Mouse (Mus musculus): Measurements from ENCODE around the gene Per3. TPM values are rescaled to one million over a fixed set of nuclear protein-coding genes. Genes with fewer than 3 reads are reported as not detected.

Per3 gene
- polyA plus RNA-seq, 1 experiment from 2014 or later: 6.6 TPM

DNA sequence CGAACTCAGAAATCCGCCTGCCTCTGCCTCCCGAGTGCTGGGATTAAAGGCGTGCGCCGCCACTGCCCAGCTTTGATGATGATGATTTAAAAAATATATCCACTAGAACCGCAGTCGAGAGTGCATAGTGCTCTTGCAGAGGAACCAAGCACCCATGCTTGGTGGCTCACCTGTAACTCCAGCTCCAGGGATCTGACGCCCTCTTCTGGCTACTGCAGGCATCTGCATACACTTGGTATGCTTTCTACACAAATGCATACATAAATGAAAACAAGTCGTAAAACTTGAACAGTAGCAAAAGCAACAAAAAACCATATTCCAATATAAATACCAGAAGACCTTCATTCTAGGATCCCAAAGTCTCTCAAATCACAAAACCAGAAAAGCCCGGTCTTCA is 78.9 kb downstream of the Per3 start:
- no peaks in the 10 kb centered on the region for H3K27me3 ChIP-seq (ENCODE audit: control insufficient read depth, insufficient read depth, low read length)
- H3K9ac ChIP-seq (replicated peaks; ENCODE audit: low read length): no peak overlapping the region
- H3K4me3 ChIP-seq (ENCODE audit: low read depth, low read length): no peak overlapping the region
- H3K27ac ChIP-seq (replicated peaks; ENCODE audit: low read depth, low read length): no peak overlapping the region
- no peak for DNase-seq (ENCODE audit: low spot score)
- 66% methylated on average over 11 of the region's 11 CpGs for WGBS
- no peaks in the 10 kb centered on the region for H3K9me3 ChIP-seq (replicated peaks; ENCODE audit: control insufficient read depth, low read length)
- ATAC-seq (replicated peaks; ENCODE audit: insufficient number of reproducible peaks, low FRiP score, low TSS enrichment, low read depth): no peak
- H3K4me2 ChIP-seq (ENCODE audit: low read depth, low read length): no peak overlapping the region
- H3K36me3 ChIP-seq (replicated peaks; ENCODE audit: control insufficient read depth, insufficient read depth, low read depth, low read length): no peaks in the 10 kb centered on the region
- H3K4me1 ChIP-seq (ENCODE audit: control insufficient read depth, insufficient read depth, low read length): no peaks in the 10 kb centered on the region

- WGBS: 12% methylated on average over 25 of the region's 25 CpGs
- DNase-seq (ENCODE audit: low spot score) (peak; percentile 92), ATAC-seq (replicated peaks; ENCODE audit: insufficient number of reproducible peaks, low FRiP score, low TSS enrichment, low read depth) (peak; percentile 41; the same call in 1 of the 2 replicates)
- no peaks in the 10 kb centered on the region for H3K27me3 ChIP-seq (ENCODE audit: control insufficient read depth, insufficient read depth, low read length)
- H3K4me2 ChIP-seq (ENCODE audit: low read depth, low read length): peak overlapping the region; percentile 13; the same call in 1 of the 2 replicates
- H3K9ac ChIP-seq (replicated peaks; ENCODE audit: low read length): no peak overlapping the region
- no peaks in the 10 kb centered on the region for H3K4me1 ChIP-seq (ENCODE audit: control insufficient read depth, insufficient read depth, low read length)
- no peak overlapping the region for H3K4me3 ChIP-seq (ENCODE audit: low read depth, low read length)
- H3K27ac ChIP-seq (replicated peaks; ENCODE audit: low read depth, low read length): no peak overlapping the region
- no peaks in the 10 kb centered on the region for H3K9me3 ChIP-seq (replicated peaks; ENCODE audit: control insufficient read depth, low read length)
- H3K36me3 ChIP-seq (replicated peaks; ENCODE audit: control insufficient read depth, insufficient read depth, low read depth, low read length): no peaks in the 10 kb centered on the region
These were observed 79.6 kb downstream of the Per3 start for GRCm38 (mm10) chr4:150964635-150965554.

DNA sequence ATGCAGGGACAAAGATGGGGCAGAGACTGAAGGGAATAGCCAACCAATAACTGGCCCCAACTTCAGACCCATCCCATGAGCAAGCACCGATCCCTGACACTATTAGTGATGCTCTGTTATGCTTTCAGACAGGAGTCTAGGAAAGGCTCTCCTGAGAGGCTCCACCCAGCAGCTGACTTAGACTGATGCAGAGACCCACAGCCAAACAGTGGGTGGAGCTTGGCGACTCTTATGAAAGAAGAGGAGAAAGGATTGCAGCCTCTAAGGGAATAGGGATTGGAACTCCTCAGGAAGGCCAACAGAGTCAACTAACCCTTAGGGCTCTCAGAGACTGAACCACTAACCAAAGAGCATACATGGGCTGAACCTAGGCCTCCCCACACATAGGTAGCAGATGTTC is 80.8 kb downstream of the Per3 start:
- H3K36me3 ChIP-seq (replicated peaks; ENCODE audit: control insufficient read depth, insufficient read depth, low read depth, low read length): no peaks in the 10 kb centered on the region
- H3K9me3 ChIP-seq (replicated peaks; ENCODE audit: control insufficient read depth, low read length): no peaks in the 10 kb centered on the region
- no peak overlapping the region for H3K27ac ChIP-seq (replicated peaks; ENCODE audit: low read depth, low read length)
- ATAC-seq (replicated peaks; ENCODE audit: insufficient number of reproducible peaks, low FRiP score, low TSS enrichment, low read depth) (no peak), DNase-seq (ENCODE audit: low spot score) (no peak)
- H3K4me1 ChIP-seq (ENCODE audit: control insufficient read depth, insufficient read depth, low read length): no peaks in the 10 kb centered on the region
- no peaks in the 10 kb centered on the region for H3K27me3 ChIP-seq (ENCODE audit: control insufficient read depth, insufficient read depth, low read length)
- 63% methylated on average over 2 of the region's 2 CpGs for WGBS
- H3K4me2 ChIP-seq (ENCODE audit: low read depth, low read length): no peak overlapping the region
- H3K4me3 ChIP-seq (ENCODE audit: low read depth, low read length): no peak overlapping the region
- H3K9ac ChIP-seq (replicated peaks; ENCODE audit: low read length): no peak overlapping the region

- H3K4me3 ChIP-seq (ENCODE audit: low read depth, low read length): no peak overlapping the region
- H3K27ac ChIP-seq (replicated peaks; ENCODE audit: low read depth, low read length): no peak overlapping the region
- no peaks in the 10 kb centered on the region for H3K27me3 ChIP-seq (ENCODE audit: control insufficient read depth, insufficient read depth, low read length)
- H3K36me3 ChIP-seq (replicated peaks; ENCODE audit: control insufficient read depth, insufficient read depth, low read depth, low read length): no peaks in the 10 kb centered on the region
- ATAC-seq (replicated peaks; ENCODE audit: insufficient number of reproducible peaks, low FRiP score, low TSS enrichment, low read depth) (no peak), DNase-seq (ENCODE audit: low spot score) (no peak)
- H3K9ac ChIP-seq (replicated peaks; ENCODE audit: low read length): no peak overlapping the region
- H3K9me3 ChIP-seq (replicated peaks; ENCODE audit: control insufficient read depth, low read length): no peaks in the 10 kb centered on the region
- no peak overlapping the region for H3K4me2 ChIP-seq (ENCODE audit: low read depth, low read length)
- WGBS: 70% methylated on average over 6 of the region's 6 CpGs
- no peaks in the 10 kb centered on the region for H3K4me1 ChIP-seq (ENCODE audit: control insufficient read depth, insufficient read depth, low read length)
These were observed 82.2 kb downstream of the Per3 start for GRCm38 (mm10) chr4:150962231-150962630.

- Histone ChIP-seq H3K27me3 (ENCODE audit: control insufficient read depth, insufficient read depth, low read length) (no peaks in the 10 kb centered on the region), H3K4me1 (ENCODE audit: control insufficient read depth, insufficient read depth, low read length) (no peaks in the 10 kb centered on the region), H3K9ac (replicated peaks; ENCODE audit: low read length) (no peak overlapping the region), H3K9me3 (replicated peaks; ENCODE audit: control insufficient read depth, low read length) (no peaks in the 10 kb centered on the region), H3K27ac (replicated peaks; ENCODE audit: low read depth, low read length) (no peak overlapping the region), H3K36me3 (replicated peaks; ENCODE audit: control insufficient read depth, insufficient read depth, low read depth, low read length) (no peaks in the 10 kb centered on the region), H3K4me2 (ENCODE audit: low read depth, low read length) (no peak overlapping the region), H3K4me3 (ENCODE audit: low read depth, low read length) (no peak overlapping the region)
- DNase-seq (ENCODE audit: low spot score): no peak
- WGBS: 71% methylated on average over 7 of the region's 7 CpGs
- no peak for ATAC-seq (replicated peaks; ENCODE audit: insufficient number of reproducible peaks, low FRiP score, low TSS enrichment, low read depth)
These were observed 85.9 kb downstream of the Per3 start for GRCm38 (mm10) chr4:150958536-150958935.

DNA sequence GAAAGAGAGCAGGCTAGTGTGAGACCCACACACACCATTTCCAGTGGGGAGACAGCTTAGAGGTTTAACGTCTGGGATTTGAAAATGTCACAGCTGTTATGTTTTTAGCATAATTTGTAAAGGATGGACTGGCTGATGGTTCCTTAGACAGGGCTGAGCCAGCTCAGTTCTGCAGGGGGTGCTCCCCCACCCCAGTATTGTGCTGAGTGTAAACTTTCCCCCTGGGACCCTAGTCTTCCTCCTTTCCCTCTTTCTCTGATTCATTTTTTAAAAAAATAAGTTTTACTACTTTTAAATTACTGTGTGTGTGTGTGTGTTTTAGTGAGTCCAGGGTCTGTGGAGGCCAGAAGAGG is 87.4 kb downstream of the Per3 start:
- H3K9me3 ChIP-seq (replicated peaks; ENCODE audit: control insufficient read depth, low read length): no peaks in the 10 kb centered on the region
- no peak for ATAC-seq (replicated peaks; ENCODE audit: insufficient number of reproducible peaks, low FRiP score, low TSS enrichment, low read depth)
- H3K4me1 ChIP-seq (ENCODE audit: control insufficient read depth, insufficient read depth, low read length): no peaks in the 10 kb centered on the region
- H3K4me2 ChIP-seq (ENCODE audit: low read depth, low read length): no peak overlapping the region
- H3K27me3 ChIP-seq (ENCODE audit: control insufficient read depth, insufficient read depth, low read length): no peaks in the 10 kb centered on the region
- DNase-seq (ENCODE audit: low spot score): no peak
- 69% methylated on average over 1 of the region's 1 CpGs for WGBS
- H3K27ac ChIP-seq (replicated peaks; ENCODE audit: low read depth, low read length): no peak overlapping the region
- no peaks in the 10 kb centered on the region for H3K36me3 ChIP-seq (replicated peaks; ENCODE audit: control insufficient read depth, insufficient read depth, low read depth, low read length)
- H3K9ac ChIP-seq (replicated peaks; ENCODE audit: low read length): no peak overlapping the region
- no peak overlapping the region for H3K4me3 ChIP-seq (ENCODE audit: low read depth, low read length)

DNA sequence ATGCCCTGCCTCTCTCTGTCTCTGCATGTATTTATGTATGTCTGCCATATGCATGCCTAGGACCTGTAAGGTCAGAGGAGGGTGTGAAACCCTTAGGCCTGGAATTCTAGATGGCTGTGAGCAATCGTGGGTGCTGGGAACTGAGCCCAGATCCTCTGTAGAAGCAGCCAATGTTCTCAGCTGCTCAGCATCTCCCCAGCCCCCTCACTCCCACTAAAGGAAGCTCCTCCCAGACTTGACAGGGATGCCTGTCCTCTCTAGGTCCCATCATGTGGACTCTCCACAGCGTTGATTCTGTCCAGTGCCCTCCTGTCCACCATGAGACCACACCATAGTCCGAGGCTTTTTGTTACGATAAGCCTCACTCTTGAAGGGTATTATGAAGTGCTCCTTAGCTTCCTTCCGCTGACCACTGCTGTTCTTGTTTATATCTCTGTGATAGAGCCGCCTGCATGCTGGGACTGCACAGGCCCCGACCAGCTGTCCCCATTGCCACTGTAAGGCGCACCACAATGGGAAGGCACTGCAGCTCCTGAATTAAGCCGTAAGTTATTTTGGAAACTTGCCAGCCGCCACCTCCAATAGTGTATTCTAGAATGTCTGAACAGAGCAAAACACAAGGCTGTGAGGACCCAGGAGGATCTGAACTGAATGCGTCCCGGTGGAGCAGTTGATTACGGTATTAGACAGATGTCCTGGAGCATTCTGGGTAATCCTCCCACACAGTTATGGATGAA is 87.9 kb downstream of the Per3 start:
- H3K4me3 ChIP-seq (ENCODE audit: low read depth, low read length): no peak overlapping the region
- WGBS: 80% methylated on average over 13 of the region's 13 CpGs
- H3K4me1 ChIP-seq (ENCODE audit: control insufficient read depth, insufficient read depth, low read length): no peaks in the 10 kb centered on the region
- no peaks in the 10 kb centered on the region for H3K27me3 ChIP-seq (ENCODE audit: control insufficient read depth, insufficient read depth, low read length)
- H3K27ac ChIP-seq (replicated peaks; ENCODE audit: low read depth, low read length): no peak overlapping the region
- H3K9me3 ChIP-seq (replicated peaks; ENCODE audit: control insufficient read depth, low read length): no peaks in the 10 kb centered on the region
- DNase-seq (ENCODE audit: low spot score) (no peak), ATAC-seq (replicated peaks; ENCODE audit: insufficient number of reproducible peaks, low FRiP score, low TSS enrichment, low read depth) (no peak; the same call in 1 of the 2 replicates)
- H3K9ac ChIP-seq (replicated peaks; ENCODE audit: low read length): no peak overlapping the region
- H3K36me3 ChIP-seq (replicated peaks; ENCODE audit: control insufficient read depth, insufficient read depth, low read depth, low read length): no peaks in the 10 kb centered on the region
- H3K4me2 ChIP-seq (ENCODE audit: low read depth, low read length): no peak overlapping the region

All from embryonic facial prominence, embryonic 11.5 days (tissue).